Mouse (Mus musculus) layer of hippocampus, adult 2 months (tissue): ENCODE data around the gene Glrx5. TPM values are rescaled to one million over a fixed set of nuclear protein-coding genes. Genes with fewer than 3 reads are reported as not detected.

Experiments used
- DNase-seq, 2 experiments: peaks; one replicate each; pipeline ENCODE4 v3.0.0; 2022; ENCODE audit warnings: low spot score in 2 of 2
- H3K27ac ChIP-seq: fragments of 200-600 bp; 2 replicates; pipeline ENCODE4 v1.8.1; 2022
- H3K4me3 ChIP-seq: fragments of 200-600 bp; 2 replicates; pipeline ENCODE4 v1.8.1; 2022; ENCODE audit warnings: mild to moderate bottlenecking
- CTCF ChIP-seq: fragments of 200-600 bp; conservative IDR thresholded peaks from 2 replicates; pipeline ENCODE4 v1.8.1; 2022; ENCODE audit warnings: antibody characterized with exemption, mild to moderate bottlenecking, moderate library complexity
- total RNA-seq, 2 experiments: library from RNA; stranded (reverse); gene quantifications; 2 replicates each; pipeline ENCODE4 v1.2.3; 2021

Glrx5 gene
- total RNA-seq, 2 experiments from 2014 or later, result 43.9 to 47.0 TPM

- TF ChIP-seq CTCF, result no peak; the same call in 1 of the 2 replicates
- DNase-seq, result no peak
- Histone ChIP-seq H3K27ac (no peak overlapping the region), H3K4me3 (no peak overlapping the region)
These were observed 6.4 kb upstream of the Glrx5 start for GRCm38 (mm10) chr12:105025947-105026586.

- peak; percentile 66 to 76 for DNase-seq
- peak; percentile 83 for TF ChIP-seq CTCF
These were observed 5.0 kb upstream of the Glrx5 start for GRCm38 (mm10) chr12:105027323-105027991.

DNA sequence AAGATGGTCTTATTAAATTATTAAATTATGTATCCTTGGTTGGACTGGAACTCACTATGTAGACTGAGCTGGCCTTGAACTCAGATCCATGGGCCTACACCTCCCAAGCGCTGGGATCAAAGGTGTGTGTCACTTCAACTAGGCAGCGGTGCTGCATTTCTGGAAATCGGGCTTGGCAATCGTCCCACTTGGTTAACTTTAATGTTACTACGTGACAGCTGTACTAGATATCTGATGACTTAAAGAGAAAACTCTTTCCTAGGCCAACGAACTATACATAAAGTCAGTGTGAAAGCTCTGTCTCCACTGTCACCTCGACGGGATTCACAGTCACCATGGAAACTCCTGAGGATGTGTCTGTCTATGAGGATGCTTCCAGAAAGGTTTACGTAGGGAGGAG, 2.6 kb upstream of the Glrx5 start:
- no peak for DNase-seq
- Histone ChIP-seq H3K27ac (no peak overlapping the region), H3K4me3 (no peak overlapping the region)
- no peak for TF ChIP-seq CTCF

More at GRCm38 (mm10) chr12:105027323-105027991, 5.0 kb upstream of the Glrx5 start:
- Histone ChIP-seq H3K4me3 (no peak overlapping the region), H3K27ac (peak overlapping the region; percentile 2; the same call in 1 of the 2 replicates)

GRCm38 (mm10) chr12:105031081-105032058, 1.1 kb upstream of the Glrx5 start:
- Histone ChIP-seq H3K27ac (peak overlapping the region; percentile 85), H3K4me3 (peak overlapping the region; percentile 79)
- TF ChIP-seq CTCF, result no peak
- peak in 1 of 2 experiments; percentile 29 for DNase-seq

- DNase-seq, result no peak
- Histone ChIP-seq H3K4me3 (peak overlapping the region; percentile 81), H3K27ac (peak overlapping the region; percentile 90)
- TF ChIP-seq CTCF, result no peak
These were observed 616 bp downstream of the Glrx5 start for GRCm38 (mm10) chr12:105032832-105033775.

DNA sequence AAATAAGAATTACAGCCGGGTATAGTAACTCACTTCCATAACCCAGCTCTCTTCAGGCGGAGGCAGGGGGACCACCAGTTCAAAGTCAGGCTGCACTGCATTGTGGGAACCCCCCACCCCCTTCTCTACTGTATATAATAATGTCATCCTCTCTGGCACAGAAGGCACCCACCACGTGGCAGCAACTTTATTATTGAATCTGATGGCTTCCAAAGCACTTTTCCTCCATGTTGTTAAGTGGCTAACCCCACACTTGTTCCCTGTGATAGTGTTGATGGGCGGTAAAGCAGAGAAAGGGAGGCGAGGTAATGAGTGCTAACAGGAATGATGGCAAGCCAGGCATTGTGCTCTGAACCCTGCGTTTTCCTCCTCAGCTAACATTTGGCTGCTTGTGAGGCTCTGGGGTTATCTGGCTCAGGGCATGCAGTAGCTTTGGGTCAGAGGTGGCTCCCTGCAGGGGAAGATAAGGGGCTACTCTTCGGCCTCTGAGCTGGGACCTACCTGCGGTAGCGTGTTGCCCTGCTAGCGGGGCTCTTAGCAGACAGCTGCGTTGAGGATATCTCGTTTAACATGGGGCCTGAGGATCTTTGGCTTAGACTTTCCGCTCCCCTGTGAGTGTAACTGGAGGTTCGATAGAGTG, 1.8 kb downstream of the Glrx5 start:
- H3K27ac ChIP-seq, result no peak overlapping the region
- peak overlapping the region; percentile 81; the same call in 1 of the 2 replicates for H3K4me3 ChIP-seq
- no peak for DNase-seq
- no peak for TF ChIP-seq CTCF

DNA sequence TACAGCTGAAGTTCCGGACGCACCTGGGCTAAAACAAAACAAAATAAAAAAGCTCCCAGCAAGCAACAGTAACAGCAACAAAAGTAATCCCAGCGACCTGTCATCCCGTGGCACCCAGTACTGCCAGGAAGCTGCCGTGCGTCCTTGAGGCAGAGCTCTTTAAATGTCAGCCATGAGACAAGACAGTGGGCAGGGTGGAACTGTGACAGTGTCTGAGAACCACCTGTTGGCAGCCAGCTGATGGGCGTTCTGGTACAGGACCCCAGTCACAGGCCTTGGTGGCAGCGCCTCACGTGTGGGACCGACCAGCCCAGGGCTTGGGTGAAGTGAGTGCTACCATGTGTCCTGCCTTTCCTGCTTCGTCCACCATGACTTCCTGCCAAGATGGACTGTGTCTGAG, 5.7 kb downstream of the Glrx5 start:
- Histone ChIP-seq H3K27ac (no peak overlapping the region), H3K4me3 (no peak overlapping the region)
- no peak for TF ChIP-seq CTCF
- DNase-seq, result no peak

DNA sequence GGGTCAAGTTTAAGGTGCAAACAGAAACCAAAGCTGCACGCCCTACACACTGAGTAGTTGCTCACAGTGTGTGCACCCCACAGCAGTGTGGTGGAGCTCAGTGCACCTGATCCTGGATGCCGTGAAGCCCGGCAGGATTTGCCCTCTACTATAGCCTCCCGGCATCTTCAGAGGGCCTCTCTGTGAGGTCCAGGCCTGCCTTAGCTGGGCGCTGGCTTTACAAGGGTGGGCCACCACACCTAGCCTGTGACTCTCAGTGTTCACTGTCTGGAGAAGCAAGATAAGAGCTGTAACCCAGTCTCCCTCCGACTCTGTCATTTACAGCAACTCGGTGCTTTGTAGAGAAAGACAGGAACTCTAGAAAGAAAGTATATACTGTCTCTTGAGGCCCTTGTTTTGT, 6.4 kb downstream of the Glrx5 start:
- H3K4me3 ChIP-seq, result no peak overlapping the region
- no peak for DNase-seq
- H3K27ac ChIP-seq, result no peak overlapping the region
- TF ChIP-seq CTCF, result no peak

DNA sequence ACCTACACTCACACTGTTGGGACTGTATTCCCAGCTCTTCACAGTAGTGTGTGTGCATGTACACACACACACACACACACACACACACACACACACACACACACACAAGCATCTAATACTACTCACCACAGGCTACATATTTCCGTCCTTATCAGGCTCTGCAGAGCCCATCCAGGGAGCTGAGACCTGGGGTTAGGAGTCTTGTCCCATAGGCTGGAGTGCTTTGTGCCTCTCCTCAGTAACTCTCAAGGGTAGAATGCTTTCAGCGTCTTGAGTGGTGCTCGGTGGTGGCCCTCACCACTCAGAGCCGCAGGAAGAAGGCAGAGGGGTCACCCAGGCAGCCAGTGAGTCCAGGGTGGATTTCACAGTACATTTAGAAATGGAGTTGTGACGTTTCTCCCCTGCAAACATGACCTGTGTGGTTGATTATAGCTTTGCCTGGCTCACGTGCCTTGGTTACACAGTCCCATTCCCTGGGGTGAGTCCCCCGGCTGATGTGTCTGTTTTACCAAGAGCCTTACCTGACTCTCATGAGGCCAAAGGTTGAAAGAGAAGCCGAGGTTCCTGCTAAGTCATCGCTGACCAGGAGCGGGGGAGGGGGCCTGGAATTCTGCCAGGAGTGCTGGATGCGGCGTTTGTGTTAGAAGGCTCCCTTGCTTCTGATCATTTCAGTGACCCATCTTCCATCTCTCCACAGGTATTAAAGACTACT, 7.2 kb downstream of the Glrx5 start:
- H3K27ac ChIP-seq, result no peak overlapping the region
- TF ChIP-seq CTCF, result no peak
- no peak overlapping the region for H3K4me3 ChIP-seq
- no peak for DNase-seq

DNA sequence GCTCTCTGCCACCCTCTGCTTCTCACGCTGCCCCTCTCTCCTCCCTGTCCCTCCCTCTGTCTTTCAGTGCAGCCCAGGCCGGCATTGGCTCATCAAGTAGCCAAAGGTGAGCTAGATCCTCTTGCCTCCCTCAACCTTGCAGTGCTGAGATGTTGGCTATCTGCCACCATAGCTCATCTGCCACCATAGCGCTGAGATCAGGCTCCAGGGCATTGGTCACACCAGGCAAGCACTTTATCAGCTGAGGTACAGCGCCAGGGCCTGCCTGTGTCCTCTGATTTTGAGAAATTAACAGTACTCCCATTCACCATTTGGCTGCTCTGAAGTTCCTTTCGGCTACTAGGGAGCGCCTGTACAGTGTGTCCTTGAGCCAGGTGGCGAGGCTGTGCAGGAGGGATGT, 8.5 kb downstream of the Glrx5 start:
- no peak for DNase-seq
- no peak overlapping the region for H3K4me3 ChIP-seq
- TF ChIP-seq CTCF, result no peak
- H3K27ac ChIP-seq, result no peak overlapping the region

- DNase-seq, result no peak
- H3K27ac ChIP-seq, result no peak overlapping the region
- H3K4me3 ChIP-seq, result no peak overlapping the region
- no peak for TF ChIP-seq CTCF
These were observed 10.6 kb downstream of the Glrx5 start for GRCm38 (mm10) chr12:105043081-105043480.
